Mouse (Mus musculus): ENCODE results near the gene Pcdh7.

DNA sequence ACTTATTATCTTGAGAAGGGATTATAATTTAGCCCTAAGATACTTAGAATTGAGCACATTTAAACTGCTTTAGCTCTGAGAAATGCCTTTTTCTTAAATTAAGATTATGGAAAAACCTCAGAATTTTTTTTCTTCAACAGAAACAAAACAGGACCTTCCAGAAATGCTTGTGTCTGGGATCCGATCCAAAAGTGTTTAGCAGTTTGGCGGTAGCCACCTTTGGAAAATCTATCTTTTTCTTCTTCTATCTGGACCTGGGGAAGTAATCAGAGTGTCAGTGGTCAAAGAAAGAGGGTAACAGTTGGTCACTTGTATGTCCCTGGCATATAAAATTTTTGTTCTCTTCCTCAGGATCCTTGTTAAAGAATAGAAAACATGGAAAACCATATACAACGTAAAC lies 54.9 kb downstream of the Pcdh7 start:
- no peak for TF ChIP-seq CTCF (IDR thresholded peaks at IDR 0.05; ENCODE audit: insufficient read depth, low read depth, low read length)
- TF ChIP-seq POLR2A (IDR thresholded peaks at IDR 0.05; ENCODE audit: insufficient read depth, low read depth, low read length): no peak
